Comparison of ENCODE assay signal across 16 mouse cellular contexts in the genomic region with DNA sequence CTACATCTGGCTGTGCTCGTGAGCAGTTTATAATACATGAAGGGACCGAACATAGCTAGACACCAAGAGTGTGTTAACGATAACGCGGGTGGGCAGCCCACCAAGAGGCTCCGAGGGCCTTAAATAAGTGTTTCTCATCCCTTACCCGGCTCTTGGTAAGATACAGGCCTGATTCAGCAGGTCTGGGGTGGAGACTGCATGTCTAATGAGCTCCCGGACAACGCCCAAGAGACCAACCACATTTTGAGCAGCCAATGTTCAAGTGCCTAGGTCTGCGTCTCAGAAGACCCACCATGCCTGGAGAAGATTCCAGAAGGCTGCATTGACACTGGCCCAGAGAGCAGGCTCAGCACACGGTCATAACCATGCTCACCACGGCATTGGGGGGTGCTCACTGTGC.
DNase-seq lines count a peak whose midpoint lies in the region; ATAC-seq and TF ChIP-seq lines count a peak whose summit lies in the region.
"Had no signal": no experiment of that assay in that cellular context is flagged by ENCODE, and none has a peak within 500 bp of the region (broad histone marks: within the 10 kb centered on the region; RNA-seq: fewer than 3 reads in every experiment).

No protein-coding gene starts in this region.

- H3K27ac ChIP-seq in intestine, embryonic 16.5 days (ENCODE audit: low read length), result no peak overlapping the region
- H3K27ac ChIP-seq in intestine, postnatal 0 days (ENCODE audit: low read depth, low read length), result no peak overlapping the region
- peak overlapping the region; percentile 90 for H3K27ac ChIP-seq in liver, embryonic 12.5 days
- H3K27ac ChIP-seq in midbrain, embryonic 16.5 days (ENCODE audit: low read length), result no peak overlapping the region
- no peak overlapping the region for H3K27ac ChIP-seq in stomach, postnatal 0 days (replicated peaks)
- H3K27ac ChIP-seq in kidney, embryonic 16.5 days (ENCODE audit: low read length), result no peak overlapping the region
- H3K27ac ChIP-seq: embryonic facial prominence, embryonic 13.5 days; hindbrain, embryonic 13.5 days; limb, embryonic 12.5 days; midbrain, embryonic 15.5 days had no signal

- no peak for DNase-seq in stomach, postnatal 0 days (ENCODE audit: low spot score)
- DNase-seq: adrenal gland, postnatal 10 days; cerebellum, adult 11-12 months; cerebellum, postnatal 14 days; gastrocnemius, postnatal 14 days had no signal

- no peak overlapping the region for H3K4me3 ChIP-seq in intestine, embryonic 16.5 days (ENCODE audit: low read length)
- H3K4me3 ChIP-seq in intestine, postnatal 0 days (ENCODE audit: low read depth, low read length), result no peak overlapping the region
- peak overlapping the region; percentile 60 for H3K4me3 ChIP-seq in erythroblast, embryonic 14.5 days (replicated peaks)
- H3K4me3 ChIP-seq in liver, embryonic 12.5 days, result no peak overlapping the region
- no peak overlapping the region for H3K4me3 ChIP-seq in midbrain, embryonic 16.5 days (ENCODE audit: low read depth, low read length)
- no peak overlapping the region for H3K4me3 ChIP-seq in stomach, postnatal 0 days (ENCODE audit: low read depth, low read length)
- no peak overlapping the region for H3K4me3 ChIP-seq in kidney, embryonic 16.5 days (ENCODE audit: low read length)
- H3K4me3 ChIP-seq: embryonic facial prominence, embryonic 13.5 days; hindbrain, embryonic 13.5 days; limb, embryonic 12.5 days; midbrain, embryonic 15.5 days had no signal

- TF ChIP-seq EP300 in stomach, postnatal 0 days (optimal IDR thresholded peaks at IDR 0.05), result no peak

- no peaks in the 10 kb centered on the region for H3K27me3 ChIP-seq in intestine, embryonic 16.5 days (replicated peaks; ENCODE audit: control insufficient read depth, insufficient read depth, low read length)
- no peaks in the 10 kb centered on the region for H3K27me3 ChIP-seq in intestine, postnatal 0 days (replicated peaks; ENCODE audit: control insufficient read depth, insufficient read depth, low read length)
- H3K27me3 ChIP-seq in erythroblast, embryonic 14.5 days (ENCODE audit: control insufficient read depth), result no peaks in the 10 kb centered on the region
- H3K27me3 ChIP-seq in liver, embryonic 12.5 days (replicated peaks), result no peaks in the 10 kb centered on the region
- H3K27me3 ChIP-seq in midbrain, embryonic 16.5 days (ENCODE audit: control insufficient read depth, insufficient read depth, low read depth, low read length), result no peaks in the 10 kb centered on the region
- H3K27me3 ChIP-seq in stomach, postnatal 0 days (ENCODE audit: control insufficient read depth, insufficient read depth, low read length), result no peaks in the 10 kb centered on the region
- H3K27me3 ChIP-seq in kidney, embryonic 16.5 days (ENCODE audit: insufficient read depth, low read length), result no peaks in the 10 kb centered on the region
- H3K27me3 ChIP-seq: embryonic facial prominence, embryonic 13.5 days; hindbrain, embryonic 13.5 days; limb, embryonic 12.5 days; midbrain, embryonic 15.5 days had no signal

- ATAC-seq in intestine, embryonic 16.5 days, result peak; percentile 16; the same call in 1 of the 2 replicates
- no peak for ATAC-seq in intestine, postnatal 0 days
- peak; percentile 59 for ATAC-seq in liver, embryonic 12.5 days
- no peak for ATAC-seq in midbrain, embryonic 16.5 days
- no peak for ATAC-seq in stomach, postnatal 0 days (ENCODE audit: low FRiP score, low TSS enrichment)
- no peak for ATAC-seq in kidney, embryonic 16.5 days (ENCODE audit: low FRiP score, low TSS enrichment)
- ATAC-seq: inflammation-experienced regulatory T-cells, adult 6 months; midbrain, embryonic 15.5 days had no signal

- no peak overlapping the region for H3K9ac ChIP-seq in intestine, embryonic 16.5 days (ENCODE audit: low read depth, low read length)
- H3K9ac ChIP-seq in intestine, postnatal 0 days (ENCODE audit: low read depth, low read length), result no peak overlapping the region
- peak overlapping the region; percentile 52 for H3K9ac ChIP-seq in liver, embryonic 12.5 days
- H3K9ac ChIP-seq in midbrain, embryonic 16.5 days (ENCODE audit: low read depth, low read length), result no peak overlapping the region
- no peak overlapping the region for H3K9ac ChIP-seq in stomach, postnatal 0 days (ENCODE audit: low read length)
- no peak overlapping the region for H3K9ac ChIP-seq in kidney, embryonic 16.5 days (replicated peaks; ENCODE audit: low read length)
- H3K9ac ChIP-seq: embryonic facial prominence, embryonic 13.5 days; hindbrain, embryonic 13.5 days; limb, embryonic 12.5 days; midbrain, embryonic 15.5 days had no signal

- no peak overlapping the region for H3K4me2 ChIP-seq in intestine, embryonic 16.5 days (ENCODE audit: low read depth, low read length)
- H3K4me2 ChIP-seq in intestine, postnatal 0 days (replicated peaks; ENCODE audit: low read depth), result no peak overlapping the region
- peak overlapping the region; percentile 61 for H3K4me2 ChIP-seq in liver, embryonic 12.5 days
- no peak overlapping the region for H3K4me2 ChIP-seq in midbrain, embryonic 16.5 days (ENCODE audit: low read length)
- H3K4me2 ChIP-seq in stomach, postnatal 0 days (replicated peaks; ENCODE audit: low read depth), result no peak overlapping the region
- H3K4me2 ChIP-seq in kidney, embryonic 16.5 days (replicated peaks; ENCODE audit: low read depth, low read length), result no peak overlapping the region
- H3K4me2 ChIP-seq: embryonic facial prominence, embryonic 13.5 days; hindbrain, embryonic 13.5 days; limb, embryonic 12.5 days; midbrain, embryonic 15.5 days had no signal

- WGBS in intestine, embryonic 16.5 days, result 83% methylated on average over 12 of the region's 12 CpGs
- WGBS in intestine, postnatal 0 days, result 84% methylated on average over 12 of the region's 12 CpGs
- 65% methylated on average over 12 of the region's 12 CpGs for WGBS in liver, embryonic 12.5 days (ENCODE audit: insufficient replicate concordance)
- WGBS in midbrain, embryonic 16.5 days, result 88% methylated on average over 12 of the region's 12 CpGs
- WGBS in stomach, postnatal 0 days, result 80% methylated on average over 12 of the region's 12 CpGs
- WGBS in kidney, embryonic 16.5 days, result 86% methylated on average over 12 of the region's 12 CpGs

- no peaks in the 10 kb centered on the region for H3K36me3 ChIP-seq in intestine, embryonic 16.5 days (ENCODE audit: control insufficient read depth, insufficient read depth, low read length)
- H3K36me3 ChIP-seq in intestine, postnatal 0 days (ENCODE audit: control insufficient read depth, insufficient read depth), result no peaks in the 10 kb centered on the region
- H3K36me3 ChIP-seq in erythroblast, embryonic 14.5 days (ENCODE audit: control insufficient read depth), result peaks cover 33% of the 10 kb centered on the region
- H3K36me3 ChIP-seq in liver, embryonic 12.5 days, result no peaks in the 10 kb centered on the region
- no peaks in the 10 kb centered on the region for H3K36me3 ChIP-seq in midbrain, embryonic 16.5 days (ENCODE audit: control insufficient read depth, insufficient read depth, low read length)
- H3K36me3 ChIP-seq in stomach, postnatal 0 days (ENCODE audit: control insufficient read depth, insufficient read depth, low read length), result no peaks in the 10 kb centered on the region
- no peaks in the 10 kb centered on the region for H3K36me3 ChIP-seq in kidney, embryonic 16.5 days (ENCODE audit: insufficient read depth, low read length)
- H3K36me3 ChIP-seq: embryonic facial prominence, embryonic 13.5 days; hindbrain, embryonic 13.5 days; limb, embryonic 12.5 days; midbrain, embryonic 15.5 days had no signal

- H3K4me1 ChIP-seq in intestine, embryonic 16.5 days (ENCODE audit: control insufficient read depth, insufficient read depth, low read length), result peaks cover 26% of the 10 kb centered on the region
- peaks cover 4% of the 10 kb centered on the region; the same call in 1 of the 2 replicates for H3K4me1 ChIP-seq in intestine, postnatal 0 days (replicated peaks; ENCODE audit: control insufficient read depth, insufficient read depth, low read length)
- peaks cover 86% of the 10 kb centered on the region for H3K4me1 ChIP-seq in erythroblast, embryonic 14.5 days (ENCODE audit: control insufficient read depth)
- peaks cover 92% of the 10 kb centered on the region for H3K4me1 ChIP-seq in liver, embryonic 12.5 days
- H3K4me1 ChIP-seq in midbrain, embryonic 16.5 days (ENCODE audit: control insufficient read depth, insufficient read depth, low read length), result no peaks in the 10 kb centered on the region
- peaks cover under 1% of the 10 kb centered on the region; the same call in 1 of the 2 replicates for H3K4me1 ChIP-seq in stomach, postnatal 0 days (replicated peaks; ENCODE audit: control insufficient read depth, insufficient read depth)
- peaks cover 31% of the 10 kb centered on the region for H3K4me1 ChIP-seq in kidney, embryonic 16.5 days (ENCODE audit: insufficient read depth, low read length)
- H3K4me1 ChIP-seq: midbrain, embryonic 15.5 days had no signal

- no peak for TF ChIP-seq CTCF in intestine, postnatal 0 days (IDR thresholded peaks at IDR 0.05; ENCODE audit: low read depth)
- no peak for TF ChIP-seq CTCF in stomach, postnatal 0 days (IDR thresholded peaks at IDR 0.05; ENCODE audit: low read depth)

- H3K9me3 ChIP-seq in intestine, embryonic 16.5 days (ENCODE audit: control insufficient read depth, low read length), result no peaks in the 10 kb centered on the region
- H3K9me3 ChIP-seq in intestine, postnatal 0 days (ENCODE audit: control insufficient read depth), result no peaks in the 10 kb centered on the region
- H3K9me3 ChIP-seq in erythroblast, embryonic 14.5 days (ENCODE audit: control insufficient read depth, low read length), result no peaks in the 10 kb centered on the region
- no peaks in the 10 kb centered on the region for H3K9me3 ChIP-seq in liver, embryonic 12.5 days (replicated peaks)
- H3K9me3 ChIP-seq in midbrain, embryonic 16.5 days (replicated peaks; ENCODE audit: control insufficient read depth, low read length, poor library complexity, severe bottlenecking), result no peaks in the 10 kb centered on the region
- H3K9me3 ChIP-seq in stomach, postnatal 0 days (ENCODE audit: control insufficient read depth, low read length), result no peaks in the 10 kb centered on the region
- H3K9me3 ChIP-seq in kidney, embryonic 16.5 days (ENCODE audit: low read length), result no peaks in the 10 kb centered on the region
- H3K9me3 ChIP-seq: embryonic facial prominence, embryonic 13.5 days; hindbrain, embryonic 13.5 days; limb, embryonic 12.5 days; midbrain, embryonic 15.5 days had no signal

Comparison
In these comparisons a context has a peak if more than half of its experiments do, and no peak if none do; other contexts are left out.
1. ATAC-seq: peak in intestine, embryonic 16.5 days (single experiment) and liver, embryonic 12.5 days (single experiment); none in intestine, postnatal 0 days (single experiment), midbrain, embryonic 16.5 days (single experiment), stomach, postnatal 0 days (single experiment) and kidney, embryonic 16.5 days (single experiment).